Mouse (Mus musculus) mouse trophoblast stem cell (cell line): Measurements from ENCODE around the gene Tert.

Experiments used
- in situ Hi-C, 2 experiments: fragments of 300-500 bp; cut with MseI, MboI; formaldehyde crosslinking; loops; 2 replicates in 1 of 2; 3 replicates in 1 of 2; pipeline ENCODE4 v1.15.1; 2025

Tert gene

DNA sequence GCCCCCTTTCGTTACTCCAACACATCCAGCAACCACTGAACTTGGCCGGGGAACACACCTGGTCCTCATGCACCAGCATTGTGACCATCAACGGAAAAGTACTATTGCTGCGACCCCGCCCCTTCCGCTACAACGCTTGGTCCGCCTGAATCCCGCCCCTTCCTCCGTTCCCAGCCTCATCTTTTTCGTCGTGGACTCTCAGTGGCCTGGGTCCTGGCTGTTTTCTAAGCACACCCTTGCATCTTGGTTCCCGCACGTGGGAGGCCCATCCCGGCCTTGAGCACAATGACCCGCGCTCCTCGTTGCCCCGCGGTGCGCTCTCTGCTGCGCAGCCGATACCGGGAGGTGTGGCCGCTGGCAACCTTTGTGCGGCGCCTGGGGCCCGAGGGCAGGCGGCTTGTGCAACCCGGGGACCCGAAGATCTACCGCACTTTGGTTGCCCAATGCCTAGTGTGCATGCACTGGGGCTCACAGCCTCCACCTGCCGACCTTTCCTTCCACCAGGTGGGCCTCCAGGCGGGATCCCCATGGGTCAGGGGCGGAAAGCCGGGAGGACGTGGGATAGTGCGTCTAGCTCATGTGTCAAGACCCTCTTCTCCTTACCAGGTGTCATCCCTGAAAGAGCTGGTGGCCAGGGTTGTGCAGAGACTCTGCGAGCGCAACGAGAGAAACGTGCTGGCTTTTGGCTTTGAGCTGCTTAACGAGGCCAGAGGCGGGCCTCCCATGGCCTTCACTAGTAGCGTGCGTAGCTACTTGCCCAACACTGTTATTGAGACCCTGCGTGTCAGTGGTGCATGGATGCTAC lies at the start of gene Tert:
Gene Tert (plus strand): TSS at position 167 of the 805 bp plus-strand sequence.
- in situ Hi-C loops, result loop anchor here in 1 of 2 experiments (10.0 kb wide), 1 partner anchor 202 kb away; no protein-coding TSS in a partner anchor

DNA sequence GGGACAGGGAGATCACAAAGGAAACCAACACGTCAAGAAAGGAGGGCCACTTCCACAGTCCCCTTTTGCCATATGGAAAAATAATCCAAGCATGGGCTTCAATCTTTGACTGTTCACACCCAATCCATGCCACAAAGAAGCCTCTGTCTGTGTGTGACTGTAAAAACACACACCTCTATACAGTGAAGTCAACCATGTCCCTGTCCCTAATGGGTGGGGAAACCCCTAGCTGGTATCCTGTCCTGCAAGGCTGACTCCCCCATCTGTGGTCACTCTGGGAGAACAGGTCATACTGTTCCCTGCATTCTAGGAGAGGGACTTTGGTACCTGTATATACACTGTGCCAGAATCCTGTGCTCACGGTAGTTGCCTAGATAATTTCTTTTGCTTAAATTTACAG lies 49.4 kb upstream of the Tert start:
- in situ Hi-C loops, result no loop called here

DNA sequence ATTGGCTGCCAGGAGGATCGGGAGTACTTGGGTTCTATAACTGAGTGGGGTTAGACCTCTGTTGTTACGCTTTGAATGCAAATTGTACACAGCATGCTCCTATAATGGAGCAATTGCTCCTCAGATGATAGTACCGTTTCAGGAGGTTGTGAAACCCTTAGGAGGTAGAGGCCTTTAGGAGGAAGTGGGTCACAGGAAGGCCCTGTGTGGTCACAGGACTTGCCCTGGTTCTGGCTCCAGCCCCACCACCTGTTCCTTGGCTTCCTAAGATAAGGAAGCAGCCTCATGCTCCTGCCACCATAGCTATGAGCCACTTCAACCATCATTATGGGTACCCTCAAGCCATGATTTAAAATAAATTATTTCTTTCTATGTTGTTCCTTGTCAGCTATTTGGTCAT lies 35.2 kb upstream of the Tert start:
- in situ Hi-C loops, result no loop called here

DNA sequence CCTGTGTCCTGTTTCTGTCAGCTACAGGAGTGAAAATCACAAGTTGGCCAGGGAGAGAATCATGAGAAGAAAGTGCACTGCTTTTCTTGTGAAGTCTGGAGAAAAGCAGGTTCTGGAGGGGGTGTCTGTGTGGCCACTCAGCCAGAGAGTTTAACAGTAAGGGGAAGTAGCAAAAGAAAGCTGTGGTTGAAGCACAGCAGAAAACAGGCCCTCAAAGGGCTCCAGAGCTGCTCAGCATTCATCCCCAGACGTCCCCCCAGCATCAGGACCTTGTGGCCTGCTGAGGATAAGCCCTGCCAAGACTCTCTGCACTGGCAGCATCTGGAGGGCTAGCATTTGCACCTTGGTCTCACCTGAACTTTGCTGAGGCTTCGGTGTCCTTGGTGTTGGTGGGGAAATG lies 34.2 kb upstream of the Tert start:
- in situ Hi-C loops, result no loop called here

GRCm38 (mm10) chr13:73596276-73596675 lies 30.4 kb upstream of the Tert start:
- in situ Hi-C loops, result no loop called here

DNA sequence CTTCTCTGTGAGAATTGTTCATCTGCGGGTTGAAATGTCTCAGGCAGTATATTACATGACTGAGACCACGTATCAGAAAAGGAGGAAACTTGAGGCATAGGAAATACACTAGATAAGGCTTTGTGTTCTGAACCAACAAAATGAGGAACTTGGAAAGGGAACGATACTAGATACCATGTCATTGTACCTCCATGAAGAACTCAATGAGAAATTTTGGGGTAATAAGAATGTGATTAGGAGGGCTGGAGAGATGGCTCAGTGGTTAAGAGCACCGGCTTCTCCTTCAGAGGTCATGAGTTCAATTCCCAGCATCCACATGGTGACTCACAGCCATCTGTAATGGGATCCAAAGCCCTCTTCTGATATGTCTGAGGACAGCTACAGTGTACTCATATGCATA lies 26.5 kb upstream of the Tert start:
- in situ Hi-C loops, result no loop called here

DNA sequence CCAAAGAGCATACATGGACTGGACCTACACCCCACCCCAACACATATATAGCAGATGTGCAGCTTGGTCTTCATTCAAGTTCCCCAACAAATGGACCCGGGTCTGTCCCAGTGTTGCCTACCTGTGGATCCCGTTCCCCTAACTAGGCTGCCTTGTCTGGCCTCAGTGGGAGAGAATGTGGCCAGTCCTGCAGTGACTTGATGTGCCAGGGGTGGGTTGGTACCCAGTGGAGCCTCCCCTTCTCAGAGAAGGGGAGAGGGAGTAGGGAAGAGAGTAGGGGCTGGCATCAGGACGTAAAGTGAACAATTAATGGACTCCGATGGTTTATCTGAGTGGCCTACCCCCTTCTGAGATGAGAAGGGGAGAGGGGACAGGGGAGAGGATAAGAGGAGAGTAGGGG lies 23.7 kb upstream of the Tert start:
- in situ Hi-C loops, result no loop called here

- in situ Hi-C loops, result no loop called here
Measured at GRCm38 (mm10) chr13:73603522-73604155, 23.1 kb upstream of the Tert start, which contains the start of gene Clptm1l. Gene Clptm1l (plus strand): TSS chr13:73604006.

DNA sequence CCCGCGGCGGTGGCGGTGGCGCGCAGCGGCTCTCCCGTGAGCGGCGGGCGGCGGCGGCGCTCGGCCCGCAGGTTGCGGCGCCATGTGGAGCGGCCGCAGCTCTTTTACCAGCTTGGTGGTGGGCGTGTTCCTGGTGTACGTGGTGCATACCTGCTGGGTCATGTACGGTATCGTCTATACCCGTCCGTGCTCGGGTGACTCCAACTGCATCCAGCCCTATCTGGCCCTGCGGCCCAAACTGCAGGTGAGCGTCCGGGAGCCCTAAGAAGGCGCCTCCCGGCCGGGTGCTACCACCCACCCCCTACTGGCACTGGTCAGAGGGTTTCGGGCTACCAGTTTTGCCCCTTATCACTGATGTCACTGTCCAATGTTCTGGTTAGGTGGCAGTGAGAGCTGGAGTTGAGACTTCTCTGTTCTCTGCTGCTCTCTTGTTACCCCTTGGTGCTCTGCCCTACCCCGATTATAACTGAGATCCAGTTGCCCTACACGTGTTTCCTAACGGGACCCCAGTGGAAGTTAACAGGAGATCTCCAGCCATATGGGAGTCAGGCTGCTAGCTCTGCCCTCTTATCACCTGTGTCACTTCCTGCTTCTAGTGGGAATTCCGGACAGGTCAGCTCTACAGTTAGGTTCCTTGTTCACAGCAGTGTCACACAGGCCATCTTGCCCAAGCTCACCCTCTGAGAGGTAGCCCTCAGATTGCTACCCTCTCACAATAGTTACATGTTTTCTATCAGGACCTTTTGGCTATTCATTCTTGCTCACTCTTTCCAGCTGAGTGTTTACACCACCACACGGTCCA lies 22.4 kb upstream of the Tert start:
- in situ Hi-C loops, result no loop called here

GRCm38 (mm10) chr13:73618406-73618805 lies 8.3 kb upstream of the Tert start:
- in situ Hi-C loops, result no loop called here

GRCm38 (mm10) chr13:73620637-73621036 lies 6.1 kb upstream of the Tert start:
- in situ Hi-C loops, result loop anchor here (5.0 to 10.0 kb wide), 2 partner anchors 108 to 196 kb away; no protein-coding TSS in a partner anchor

DNA sequence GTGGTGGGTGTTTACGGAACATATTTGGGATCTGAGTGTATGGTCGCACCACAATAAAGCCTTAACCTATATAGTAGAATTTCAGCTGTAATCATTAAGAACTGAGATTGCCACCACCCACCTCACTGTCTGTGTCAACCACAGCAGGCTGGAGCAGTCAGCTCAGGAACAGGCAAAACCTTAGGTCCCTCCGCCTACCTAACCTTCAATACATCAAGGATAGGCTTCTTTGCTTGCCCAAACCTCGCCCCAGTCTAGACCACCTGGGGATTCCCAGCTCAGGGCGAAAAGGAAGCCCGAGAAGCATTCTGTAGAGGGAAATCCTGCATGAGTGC lies 334 bp upstream of the Tert start:
- in situ Hi-C loops, result loop anchor here in 1 of 2 experiments (10.0 kb wide), 1 partner anchor 202 kb away; no protein-coding TSS in a partner anchor

- in situ Hi-C loops, result loop anchor here in 1 of 2 experiments (10.0 kb wide), 1 partner anchor 204 kb away; no protein-coding TSS in a partner anchor
Measured at GRCm38 (mm10) chr13:73628586-73629113, 1.9 kb downstream of the Tert start.

- in situ Hi-C loops, result no loop called here
Measured at GRCm38 (mm10) chr13:73631837-73632236, 5.1 kb downstream of the Tert start.

GRCm38 (mm10) chr13:73637826-73638225 lies 11.1 kb downstream of the Tert start:
- in situ Hi-C loops, result no loop called here

DNA sequence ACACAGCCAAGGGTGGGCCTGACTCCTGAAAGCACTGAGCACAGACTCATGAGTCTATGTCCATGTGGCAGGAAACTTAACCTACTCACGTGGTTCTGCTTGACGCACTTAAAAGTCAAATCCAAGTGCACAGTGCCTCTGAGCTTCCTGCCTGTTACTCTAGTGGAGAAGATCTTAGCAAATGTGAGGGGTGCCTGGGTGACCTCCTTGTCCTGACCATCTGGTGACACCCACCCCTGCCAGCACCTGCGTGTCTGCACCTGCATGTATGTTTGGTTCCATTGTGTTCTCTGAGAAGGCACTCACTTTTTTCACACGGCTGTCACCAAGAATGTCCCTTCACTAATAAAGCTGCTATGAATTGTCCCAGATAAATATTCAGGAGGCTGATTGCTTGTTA lies 14.6 kb downstream of the Tert start:
- in situ Hi-C loops, result no loop called here

- in situ Hi-C loops, result no loop called here
Measured at GRCm38 (mm10) chr13:73646397-73647087, 19.8 kb downstream of the Tert start.

- in situ Hi-C loops, result no loop called here
Measured at GRCm38 (mm10) chr13:73653266-73653665, 26.6 kb downstream of the Tert start.

DNA sequence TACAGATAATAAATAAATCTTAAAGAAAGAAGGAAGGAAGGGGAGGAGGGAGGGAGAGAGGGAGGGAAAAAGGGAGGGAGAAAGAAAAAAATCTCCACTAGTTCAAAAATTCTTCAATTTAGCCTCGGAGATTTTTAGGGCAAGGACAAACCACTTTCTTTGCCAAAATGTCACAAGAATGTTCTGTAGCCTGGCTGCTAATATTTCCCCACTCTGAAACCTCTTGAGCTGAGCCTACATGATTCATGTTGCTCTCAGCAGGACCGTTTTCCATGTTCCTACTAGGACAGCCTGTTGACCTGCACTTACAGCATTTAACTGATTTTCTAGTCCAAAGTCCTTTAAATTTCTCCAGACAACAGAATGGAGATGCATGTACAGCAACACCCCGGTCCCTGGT lies 28.3 kb downstream of the Tert start:
- in situ Hi-C loops, result no loop called here

DNA sequence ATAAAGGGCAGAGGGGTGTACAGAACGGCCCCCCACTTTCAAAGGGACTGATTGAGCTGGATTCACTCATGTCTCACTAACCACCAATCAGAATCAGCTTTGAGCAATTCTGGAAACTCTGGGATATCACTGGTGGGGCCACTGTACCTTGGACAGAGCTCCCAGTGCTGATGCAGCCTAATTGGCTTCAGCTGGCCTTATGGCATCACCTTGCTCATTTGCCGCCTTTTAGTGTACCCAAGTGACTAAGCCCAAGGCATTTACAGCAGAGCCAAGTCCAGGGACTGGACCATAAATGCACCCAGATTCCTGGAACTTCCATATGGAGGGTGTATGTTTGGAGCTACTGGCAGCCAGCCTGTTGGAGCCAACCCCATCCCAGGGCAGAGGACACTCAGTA lies 32.2 kb downstream of the Tert start:
- in situ Hi-C loops, result no loop called here

DNA sequence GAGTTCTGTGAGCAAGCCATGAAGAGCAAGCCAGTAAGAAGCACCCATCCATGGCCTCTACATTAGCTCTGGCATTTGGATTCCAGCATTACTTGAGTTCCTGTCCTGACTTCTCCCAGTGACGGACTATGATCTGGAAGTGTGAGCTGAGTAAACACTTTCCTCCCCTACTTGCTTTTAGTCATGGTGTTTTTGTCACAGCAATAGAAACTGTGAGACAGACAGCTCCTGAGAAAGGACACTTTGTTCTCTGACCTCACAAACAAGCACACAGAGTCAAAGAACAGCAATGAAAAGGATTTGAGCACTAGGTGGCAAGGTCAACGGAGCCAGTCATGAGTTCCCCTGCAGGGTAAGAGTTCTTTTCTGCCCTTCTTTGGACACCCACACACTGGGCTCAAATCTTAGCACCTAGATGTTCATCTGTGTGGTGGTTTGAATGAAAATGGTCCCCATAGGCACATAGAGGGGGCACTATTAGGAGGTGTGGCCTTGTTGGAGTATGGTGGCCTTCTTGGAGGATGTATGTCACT lies 33.5 kb downstream of the Tert start:
- in situ Hi-C loops, result no loop called here
